Mouse (Mus musculus) heart, adult 10 weeks (tissue): ENCODE measurements around the gene Olfr372. TPM values are rescaled to one million over a fixed set of nuclear protein-coding genes. Genes with fewer than 3 reads are reported as not detected.

ENCODE experiments used
- polyA plus RNA-seq: library from polyadenylated mRNA; stranded (reverse); fragments of 350-450 nt; fragmentation: Illumina TruSeq; extraction: RNeasy Lipid Tissue Mini Kit (QIAGEN cat#74804); gene quantifications from one replicate; pipeline ENCODE4 v1.2.3, GENCODE M21; 2014; ENCODE audit warnings: low read depth, low replicate concordance

Olfr372 gene
- not detected for polyA plus RNA-seq

DNA sequence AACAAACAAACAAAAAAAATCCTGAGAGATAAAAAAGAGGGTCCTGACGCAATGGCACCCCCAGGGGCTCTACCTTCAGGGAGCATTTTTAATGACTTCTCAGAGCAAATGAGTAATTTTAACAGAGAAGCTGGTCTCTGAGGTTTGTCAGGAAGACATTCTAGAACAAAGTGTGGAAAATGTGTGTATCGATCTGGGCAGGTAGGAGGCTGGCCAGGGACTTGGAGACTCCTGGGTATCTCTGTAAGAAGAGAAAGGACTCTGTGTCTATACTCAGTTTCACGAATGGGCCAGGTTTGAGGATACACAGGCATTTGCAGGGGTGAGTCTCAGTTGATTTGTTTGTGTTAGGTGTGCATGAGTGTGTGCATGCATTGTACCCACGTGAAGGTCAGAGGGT, at the start of gene Olfr372:
TSS of gene Olfr372 (plus strand) at position 301 of the 400 bp plus-strand sequence.

GRCm38 (mm10) chr8:72009473-72009872, 31.5 kb upstream of the Olfr372 start, which contains the start of gene Cyp4f18:
TSS of gene Cyp4f18 (minus strand) at chr8:72009626.

GRCm38 (mm10) chr8:72082877-72083276, 41.9 kb downstream of the Olfr372 start, which contains the start of gene Olfr373:
TSS of gene Olfr373 (plus strand) at chr8:72083177.

DNA sequence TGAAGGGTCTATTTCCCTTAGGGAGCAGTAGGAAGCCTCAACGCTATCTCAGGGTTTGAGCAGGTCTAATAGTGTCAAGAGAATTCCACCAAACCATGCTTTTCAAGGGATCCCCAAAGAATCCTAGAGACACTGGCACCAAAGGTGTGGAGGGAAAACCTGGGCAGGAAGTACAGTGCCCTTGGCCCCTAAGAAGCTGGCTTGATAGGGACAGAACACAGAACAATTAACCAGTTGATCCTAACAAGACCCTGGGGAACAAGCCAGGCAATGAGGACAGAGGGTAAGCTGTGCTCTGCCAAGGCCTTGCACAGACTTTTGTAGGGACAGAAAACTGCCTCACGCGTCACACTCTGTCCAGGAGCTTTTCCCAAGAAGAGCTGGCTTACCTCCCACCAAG, 65.7 kb downstream of the Olfr372 start, which contains the start of gene Olfr374:
TSS of gene Olfr374 (plus strand) at position 301 of the 400 bp plus-strand sequence.

Other genes starting within 250 kb of the Olfr372 start
- gene Zfp709, start 159.2 kb upstream of the Olfr372 start, polyA plus RNA-seq = 2.9 TPM
- 2.6 TPM for gene Zfp882, start 132.6 kb upstream of the Olfr372 start, polyA plus RNA-seq
- 26.2 TPM for gene Zfp617, start 132.6 kb upstream of the Olfr372 start, polyA plus RNA-seq
- 8.5 TPM for gene Zfp961, start 90.2 kb upstream of the Olfr372 start, polyA plus RNA-seq
- gene Cyp4f18, start 31.6 kb upstream of the Olfr372 start, polyA plus RNA-seq = 0.34 TPM
- gene Olfr373, start 42.0 kb downstream of the Olfr372 start, polyA plus RNA-seq = not detected
- not detected for gene Olfr374, start 65.8 kb downstream of the Olfr372 start, polyA plus RNA-seq
- 104 TPM for gene Tpm4, start 93.8 kb downstream of the Olfr372 start, polyA plus RNA-seq
- 24.8 TPM for gene Rab8a, start 120.0 kb downstream of the Olfr372 start, polyA plus RNA-seq
- not detected for gene Hsh2d, start 148.4 kb downstream of the Olfr372 start, polyA plus RNA-seq
- gene Cib3, start 171.6 kb downstream of the Olfr372 start, polyA plus RNA-seq = 1.2 TPM
- not detected for gene Gm11034, start 172.4 kb downstream of the Olfr372 start, polyA plus RNA-seq
- gene Fam32a, start 178.5 kb downstream of the Olfr372 start, polyA plus RNA-seq = 28.9 TPM
- gene Ap1m1, start 198.8 kb downstream of the Olfr372 start, polyA plus RNA-seq = 61.0 TPM